Mouse (Mus musculus) midbrain, embryonic 13.5 days (tissue): ENCODE results near the gene Erc2. TPM values are rescaled to one million over a fixed set of nuclear protein-coding genes. Genes with fewer than 3 reads are reported as not detected.

Experiments
- ATAC-seq: fragments of 200-750 bp; cut with Nextera tagmentation; 2 replicates; pipeline ENCODE4 v1.8.0; 2017; ENCODE audit warnings: mild to moderate bottlenecking, moderate TSS enrichment, moderate library complexity
- H3K27ac ChIP-seq: fragments of 300-500 bp; sonication (generic); 2 replicates; pipeline ENCODE4 v1.5.1; 2015; ENCODE audit warnings: inconsistent platforms, mild to moderate bottlenecking, moderate library complexity
- H3K27me3 ChIP-seq: fragments of 300-500 bp; sonication (generic); 2 replicates; pipeline ENCODE4 v1.6.1; 2015; ENCODE audit warnings: mild to moderate bottlenecking, inconsistent platforms
- H3K36me3 ChIP-seq: fragments of 300-500 bp; sonication (generic); 2 replicates; pipeline ENCODE4 v1.6.1; 2015; ENCODE audit warnings: mild to moderate bottlenecking, inconsistent platforms
- H3K4me1 ChIP-seq: fragments of 300-500 bp; sonication (generic); replicated peaks from 2 replicates; pipeline ENCODE4 v1.6.1; 2015; ENCODE audit warnings: inconsistent platforms
- H3K4me2 ChIP-seq: fragments of 300-500 bp; sonication (generic); replicated peaks from 2 replicates; pipeline ENCODE4 v1.6.1; 2015; ENCODE audit warnings: moderate library complexity, mild to moderate bottlenecking, inconsistent platforms
- H3K4me3 ChIP-seq: fragments of 300-500 bp; sonication (generic); replicated peaks from 2 replicates; pipeline ENCODE4 v1.5.1; 2015; ENCODE audit warnings: mild to moderate bottlenecking, inconsistent platforms
- H3K9ac ChIP-seq: fragments of 300-500 bp; sonication (generic); replicated peaks from 2 replicates; pipeline ENCODE4 v1.6.1; 2015; ENCODE audit warnings: mild to moderate bottlenecking, inconsistent platforms
- H3K9me3 ChIP-seq: fragments of 300-500 bp; sonication (generic); 2 replicates; pipeline ENCODE4 v1.6.1; 2016; ENCODE audit warnings: mild to moderate bottlenecking, inconsistent platforms
- WGBS: fragments of 180-500 bp; shearing (Covaris S2); methylation state at CpG from one replicate; pipeline ENCODE4 v1.1.7; 2015; 5-methylcytosine and 5-hydroxymethylcytosine counted together
- polyA plus RNA-seq: library from polyadenylated mRNA; unstranded; fragments of >200 nt; fragmentation: Nextera tagmentation; extraction: Ambion mirVana; gene quantifications from 2 replicates; pipeline ENCODE4 v1.2.1, GENCODE M21; 2015

Gene Erc2
- polyA plus RNA-seq, 1 experiment from 2014 or later: 79.0 TPM

- H3K27ac ChIP-seq: peak overlapping the region; percentile 64
- H3K36me3 ChIP-seq: no peaks in the 10 kb centered on the region
- H3K4me2 ChIP-seq: peak overlapping the region; percentile 85
- peaks cover 85% of the 10 kb centered on the region for H3K27me3 ChIP-seq
- peak overlapping the region; percentile 65 for H3K9ac ChIP-seq
- WGBS: under 1% methylated on average over 29 of the region's 29 CpGs
- H3K4me1 ChIP-seq: peaks cover 69% of the 10 kb centered on the region
- H3K9me3 ChIP-seq: no peaks in the 10 kb centered on the region
- peak overlapping the region; percentile 54 for H3K4me3 ChIP-seq
- no peak for ATAC-seq
Observed at GRCm38 (mm10) chr14:28510341-28511028, 888.3 kb downstream of the Erc2 start.

- under 1% methylated on average over 41 of the region's 41 CpGs for WGBS
- no peaks in the 10 kb centered on the region for H3K9me3 ChIP-seq
- H3K4me1 ChIP-seq: peaks cover 66% of the 10 kb centered on the region
- peak overlapping the region; percentile 85 for H3K4me2 ChIP-seq
- H3K27ac ChIP-seq: peak overlapping the region; percentile 64
- H3K27me3 ChIP-seq: peaks cover 79% of the 10 kb centered on the region
- no peak for ATAC-seq
- H3K4me3 ChIP-seq: peak overlapping the region; percentile 54
- H3K9ac ChIP-seq: peak overlapping the region; percentile 65
- no peaks in the 10 kb centered on the region for H3K36me3 ChIP-seq
Observed at GRCm38 (mm10) chr14:28511029-28511651, 888.9 kb downstream of the Erc2 start.

- no peak for ATAC-seq
- Histone ChIP-seq H3K27ac (no peak overlapping the region), H3K4me3 (no peak overlapping the region), H3K27me3 (peaks cover 69% of the 10 kb centered on the region), H3K36me3 (no peaks in the 10 kb centered on the region), H3K4me1 (peaks cover 52% of the 10 kb centered on the region), H3K9ac (no peak overlapping the region), H3K4me2 (peak overlapping the region; percentile 17; the same call in 1 of the 2 replicates), H3K9me3 (no peaks in the 10 kb centered on the region)
- 72% methylated on average over 5 of the region's 5 CpGs for WGBS
Observed at GRCm38 (mm10) chr14:28512805-28513590, 890.8 kb downstream of the Erc2 start.

GRCm38 (mm10) chr14:28514171-28514570 lies 891.9 kb downstream of the Erc2 start:
- Histone ChIP-seq H3K27ac (no peak overlapping the region), H3K9me3 (no peaks in the 10 kb centered on the region), H3K4me1 (peaks cover 41% of the 10 kb centered on the region), H3K36me3 (no peaks in the 10 kb centered on the region), H3K27me3 (peaks cover 62% of the 10 kb centered on the region), H3K9ac (no peak overlapping the region), H3K4me2 (peak overlapping the region; percentile 22; the same call in 1 of the 2 replicates), H3K4me3 (no peak overlapping the region)
- ATAC-seq: no peak
- WGBS: 14% methylated on average over 2 of the region's 2 CpGs

- no peak overlapping the region for H3K9ac ChIP-seq
- 39% methylated on average over 6 of the region's 6 CpGs for WGBS
Observed at GRCm38 (mm10) chr14:28515331-28515730, 893.1 kb downstream of the Erc2 start.

GRCm38 (mm10) chr14:28517631-28518560 lies 895.7 kb downstream of the Erc2 start:
- Histone ChIP-seq H3K27ac (no peak overlapping the region), H3K4me2 (peak overlapping the region; percentile 15), H3K4me1 (peaks cover 14% of the 10 kb centered on the region), H3K4me3 (no peak overlapping the region), H3K36me3 (peaks cover 6% of the 10 kb centered on the region; the same call in 1 of the 2 replicates), H3K9me3 (no peaks in the 10 kb centered on the region), H3K9ac (no peak overlapping the region), H3K27me3 (peaks cover 27% of the 10 kb centered on the region)
- WGBS: 59% methylated on average over 39 of the region's 39 CpGs
- ATAC-seq: no peak

More at GRCm38 (mm10) chr14:28515331-28515730, 893.1 kb downstream of the Erc2 start:
- Histone ChIP-seq H3K27ac (no peak overlapping the region), H3K36me3 (no peaks in the 10 kb centered on the region), H3K27me3 (peaks cover 51% of the 10 kb centered on the region), H3K4me1 (peaks cover 29% of the 10 kb centered on the region), H3K4me2 (no peak overlapping the region), H3K4me3 (no peak overlapping the region), H3K9me3 (no peaks in the 10 kb centered on the region)
- no peak for ATAC-seq

GRCm38 (mm10) chr14:28521106-28521505 lies 898.9 kb downstream of the Erc2 start:
- Histone ChIP-seq H3K36me3 (peaks cover 6% of the 10 kb centered on the region; the same call in 1 of the 2 replicates), H3K9me3 (no peaks in the 10 kb centered on the region), H3K27me3 (peaks cover 12% of the 10 kb centered on the region), H3K9ac (no peak overlapping the region), H3K27ac (no peak overlapping the region), H3K4me3 (no peak overlapping the region), H3K4me1 (no peaks in the 10 kb centered on the region; the same call in 1 of the 2 replicates), H3K4me2 (no peak overlapping the region)
- 100% methylated on average over 1 of the region's 1 CpGs for WGBS
- ATAC-seq: no peak

GRCm38 (mm10) chr14:28522611-28523010 lies 900.4 kb downstream of the Erc2 start:
- Histone ChIP-seq H3K4me1 (no peaks in the 10 kb centered on the region; the same call in 1 of the 2 replicates), H3K4me3 (no peak overlapping the region), H3K36me3 (peaks cover 6% of the 10 kb centered on the region; the same call in 1 of the 2 replicates), H3K9ac (no peak overlapping the region), H3K4me2 (no peak overlapping the region), H3K9me3 (no peaks in the 10 kb centered on the region), H3K27me3 (peaks cover 8% of the 10 kb centered on the region; the same call in 1 of the 2 replicates), H3K27ac (no peak overlapping the region)
- no peak for ATAC-seq
- 87% methylated on average over 21 of the region's 21 CpGs for WGBS

- ATAC-seq: no peak
- peaks cover 6% of the 10 kb centered on the region; the same call in 1 of the 2 replicates for H3K36me3 ChIP-seq
- H3K27me3 ChIP-seq: no peaks in the 10 kb centered on the region
- no peaks in the 10 kb centered on the region; the same call in 1 of the 2 replicates for H3K4me1 ChIP-seq
- WGBS: 53% methylated on average over 1 of the region's 1 CpGs
- no peaks in the 10 kb centered on the region for H3K9me3 ChIP-seq
- H3K27ac ChIP-seq: no peak overlapping the region
- no peak overlapping the region for H3K4me2 ChIP-seq
- no peak overlapping the region for H3K9ac ChIP-seq
- H3K4me3 ChIP-seq: no peak overlapping the region
Observed at GRCm38 (mm10) chr14:28525566-28525965, 903.3 kb downstream of the Erc2 start.
